Mouse (Mus musculus): ENCODE results near the gene Adarb2.

DNA sequence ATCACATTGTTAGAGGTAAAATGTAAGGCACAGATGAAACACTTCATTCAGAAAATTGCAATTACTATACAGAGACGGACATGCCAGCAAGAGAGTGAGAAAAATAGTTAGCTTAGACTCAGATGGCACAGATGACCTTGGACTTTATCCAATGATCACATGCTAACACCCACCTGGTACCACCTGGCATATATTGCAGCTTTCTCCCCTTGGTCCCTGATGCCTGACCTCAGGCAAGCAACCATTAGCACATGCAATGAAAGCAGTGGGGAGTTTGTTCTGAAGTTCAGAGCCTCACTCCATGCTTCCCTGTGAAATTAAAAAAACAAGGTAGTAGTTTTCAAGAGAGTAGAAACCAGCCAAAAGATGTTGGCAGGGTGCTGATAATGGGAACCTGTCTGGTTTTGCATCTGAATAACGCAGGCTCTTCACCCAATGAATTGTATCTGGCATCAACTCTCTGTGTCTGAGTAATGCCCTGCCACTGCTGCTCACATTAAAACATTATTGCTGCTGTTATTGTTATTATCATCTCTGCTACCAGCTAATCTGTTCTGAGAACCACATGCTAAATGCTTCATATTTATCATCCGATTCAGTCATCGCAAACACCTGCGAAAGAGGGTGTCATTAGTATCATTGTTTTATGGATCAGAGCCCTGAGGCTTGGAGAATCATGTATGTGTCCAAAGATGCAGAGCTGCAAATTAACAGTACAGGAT, 138.6 kb downstream of the Adarb2 start:
- TF ChIP-seq MAFK (IDR thresholded peaks at IDR 0.05; ENCODE audit: borderline replicate concordance, low read depth, low read length) (no peak), CTCF (IDR thresholded peaks at IDR 0.05 in 2 of 3, conservative IDR thresholded peaks at IDR 0.05 in 1 of 3; ENCODE audit: control insufficient read depth in 1 of 3, insufficient read depth in 1 of 3, low read depth in 2 of 3, low read length in 3 of 3, poor library complexity in 1 of 3, severe bottlenecking in 1 of 3) (no peak), POLR2A (IDR thresholded peaks at IDR 0.05; ENCODE audit: control insufficient read depth in 1 of 2, insufficient read depth in 1 of 2, low read depth in 1 of 2, low read length in 2 of 2, poor library complexity in 1 of 2) (no peak), ELF1 (IDR thresholded peaks at IDR 0.05; ENCODE audit: low read depth, low read length) (no peak), CHD1 (IDR thresholded peaks at IDR 0.05; ENCODE audit: low read depth, low read length) (no peak), KAT2A (conservative IDR thresholded peaks at IDR 0.05; ENCODE audit: low read depth, low read length) (no peak), EP300 (IDR thresholded peaks at IDR 0.05; ENCODE audit: low read depth in 1 of 2, low read length in 2 of 2) (no peak), GATA1 (IDR thresholded peaks at IDR 0.05; ENCODE audit: low read depth, low read length) (no peak), MAX (IDR thresholded peaks at IDR 0.05; ENCODE audit: low read length) (no peak), BHLHE40 (IDR thresholded peaks at IDR 0.05; ENCODE audit: borderline replicate concordance, low read depth, low read length) (no peak), ZNF384 (IDR thresholded peaks at IDR 0.05; ENCODE audit: low read depth, low read length) (no peak), MYC (IDR thresholded peaks at IDR 0.05; ENCODE audit: low read depth, low read length) (no peak), POLR2AphosphoS5 (IDR thresholded peaks at IDR 0.05; ENCODE audit: borderline replicate concordance, low read depth, low read length) (no peak)
